Mouse (Mus musculus) lung, embryonic 14.5 days (tissue): ENCODE measurements at regions not wholly inside any gene's neighbourhood (a gene's known extent, or its start where the extent isn't known, plus 50 kb on each side); places are given as distances from the start of the nearest gene placed in this dataset.
A peak's percentile ranks its signal among the peaks of the same experiment; 100 is the strongest.

Source experiments
- ATAC-seq: fragments of 200-750 bp; cut with Nextera tagmentation; 2 replicates; pipeline ENCODE4 v1.8.0; 2017; ENCODE audit warnings: mild to moderate bottlenecking, moderate TSS enrichment, moderate library complexity; ENCODE audit not compliant: insufficient read depth
- DNase-seq: peaks from one replicate; pipeline ENCODE4 v3.0.0-alpha.2; 2015
- H3K27ac ChIP-seq: fragments of 300-500 bp; sonication (generic); 2 replicates; pipeline ENCODE4 v1.5.1; 2014; ENCODE audit warnings: low read depth, mild to moderate bottlenecking, moderate library complexity
- H3K27me3 ChIP-seq: fragments of 300-500 bp; sonication (generic); 2 replicates; pipeline ENCODE4 v1.6.1; 2014; ENCODE audit warnings: low read length, control low read depth; ENCODE audit not compliant: insufficient read depth
- H3K36me3 ChIP-seq: fragments of 300-500 bp; sonication (generic); 2 replicates; pipeline ENCODE4 v1.6.1; 2014; ENCODE audit warnings: control low read depth; ENCODE audit not compliant: insufficient read depth
- H3K4me1 ChIP-seq: fragments of 300-500 bp; sonication (generic); 2 replicates; pipeline ENCODE4 v1.6.1; 2014; ENCODE audit warnings: antibody characterized with exemption, control low read depth; ENCODE audit not compliant: insufficient read depth
- H3K4me2 ChIP-seq: fragments of 300-500 bp; sonication (generic); 2 replicates; pipeline ENCODE4 v1.6.1; 2014; ENCODE audit warnings: mild to moderate bottlenecking
- H3K4me3 ChIP-seq: fragments of 300-500 bp; sonication (generic); 2 replicates; pipeline ENCODE4 v1.5.1; 2014; ENCODE audit warnings: low read depth, low read length
- H3K9ac ChIP-seq: fragments of 300-500 bp; sonication (generic); 2 replicates; pipeline ENCODE4 v1.6.1; 2014
- H3K9me3 ChIP-seq: fragments of 300-500 bp; sonication (generic); 2 replicates; pipeline ENCODE4 v1.6.1; 2016; ENCODE audit warnings: low read depth, low read length, control low read depth
- CTCF ChIP-seq: IDR thresholded peaks from 2 replicates; pipeline ENCODE4 v1.5.1; 2016; ENCODE audit warnings: antibody characterized with exemption, low read depth
- WGBS: fragments of 180-500 bp; shearing (Covaris S2); extraction: QIAGEN DNeasy Blood & Tissue Kit; methylation state at CpG from one replicate; pipeline ENCODE4 v1.1.7; 2014; 5-methylcytosine and 5-hydroxymethylcytosine counted together

DNA sequence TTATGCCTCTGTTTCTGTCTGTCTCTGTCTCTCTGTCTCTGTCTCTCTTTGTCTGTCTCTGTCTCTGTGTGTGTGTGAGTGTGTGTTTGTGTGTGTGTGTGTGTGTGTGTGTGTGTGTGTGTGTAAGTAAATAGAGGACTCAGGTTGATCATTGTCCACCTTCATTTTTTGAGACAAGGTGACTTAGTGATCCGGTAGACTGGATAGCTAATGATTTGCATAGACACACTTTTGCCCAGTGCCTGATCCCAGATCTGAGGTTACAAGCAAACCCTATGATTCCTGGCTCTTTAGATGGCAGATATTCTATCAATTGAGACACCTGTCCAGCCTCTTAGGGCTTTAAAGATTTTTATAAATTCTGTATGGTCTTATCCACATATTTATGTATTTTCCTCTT lies 706.9 kb upstream of the Apob start:
- no peak for TF ChIP-seq CTCF
- H3K36me3 ChIP-seq: no peaks in the 10 kb centered on the region
- no peak overlapping the region for H3K4me2 ChIP-seq
- no peaks in the 10 kb centered on the region for H3K9me3 ChIP-seq
- 64% methylated on average over 1 of the region's 1 CpGs for WGBS
- no peak overlapping the region for H3K4me3 ChIP-seq
- DNase-seq (no peak), ATAC-seq (no peak)
- H3K27ac ChIP-seq: no peak overlapping the region
- H3K27me3 ChIP-seq: no peaks in the 10 kb centered on the region
- H3K4me1 ChIP-seq: no peaks in the 10 kb centered on the region
- H3K9ac ChIP-seq: no peak overlapping the region

GRCm38 (mm10) chr12:7284354-7285036 lies 693.0 kb upstream of the Apob start:
- WGBS: 68% methylated on average over 4 of the region's 4 CpGs
- no peak overlapping the region for H3K27ac ChIP-seq
- H3K4me2 ChIP-seq: no peak overlapping the region
- no peak for TF ChIP-seq CTCF
- DNase-seq (no peak), ATAC-seq (no peak)
- H3K9ac ChIP-seq: no peak overlapping the region
- no peak overlapping the region for H3K4me3 ChIP-seq
- no peaks in the 10 kb centered on the region for H3K36me3 ChIP-seq
- H3K4me1 ChIP-seq: no peaks in the 10 kb centered on the region
- no peaks in the 10 kb centered on the region for H3K27me3 ChIP-seq
- no peaks in the 10 kb centered on the region for H3K9me3 ChIP-seq

- no peak for TF ChIP-seq CTCF
- no peak for DNase-seq
- H3K36me3 ChIP-seq: no peaks in the 10 kb centered on the region
- H3K27ac ChIP-seq: no peak overlapping the region
- H3K4me3 ChIP-seq: no peak overlapping the region
- H3K4me2 ChIP-seq: no peak overlapping the region
- no peaks in the 10 kb centered on the region for H3K27me3 ChIP-seq
- no peaks in the 10 kb centered on the region for H3K4me1 ChIP-seq
- H3K9ac ChIP-seq: no peak overlapping the region
- no peak for ATAC-seq
- WGBS: 58% methylated on average over 2 of the region's 2 CpGs
- H3K9me3 ChIP-seq: no peaks in the 10 kb centered on the region
Measured at GRCm38 (mm10) chr12:7291557-7291956, 685.9 kb upstream of the Apob start.

DNA sequence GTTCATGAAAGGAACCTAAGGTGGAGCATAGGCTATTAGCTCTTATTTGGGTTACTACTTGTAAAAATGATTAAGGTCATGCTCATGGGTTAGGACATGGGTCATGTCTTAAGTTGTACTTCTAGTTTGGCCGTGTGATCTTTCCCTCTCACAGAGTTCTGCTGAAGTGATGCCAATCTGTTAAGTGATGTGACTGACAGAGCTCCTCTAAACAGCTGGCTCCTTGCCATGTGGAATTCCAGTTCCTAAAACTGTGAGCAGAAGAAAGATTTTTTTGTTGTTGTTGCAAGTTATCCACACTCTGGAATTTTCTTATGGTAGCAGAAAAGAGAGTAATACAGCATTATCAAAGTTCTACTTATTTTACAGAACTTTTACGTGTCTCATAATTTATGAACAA lies 680.4 kb upstream of the Apob start:
- TF ChIP-seq CTCF: no peak
- 42% methylated on average over 2 of the region's 2 CpGs for WGBS
- no peak for ATAC-seq

GRCm38 (mm10) chr12:7321453-7321852 lies 656.0 kb upstream of the Apob start:
- DNase-seq (no peak), ATAC-seq (no peak)
- H3K4me1 ChIP-seq: no peaks in the 10 kb centered on the region
- 77% methylated on average over 2 of the region's 2 CpGs for WGBS
- H3K9ac ChIP-seq: no peak overlapping the region
- no peaks in the 10 kb centered on the region for H3K36me3 ChIP-seq
- H3K27me3 ChIP-seq: no peaks in the 10 kb centered on the region
- no peaks in the 10 kb centered on the region for H3K9me3 ChIP-seq
- no peak for TF ChIP-seq CTCF
- H3K4me3 ChIP-seq: no peak overlapping the region
- H3K27ac ChIP-seq: no peak overlapping the region
- H3K4me2 ChIP-seq: no peak overlapping the region

More for the DNA sequence above, 680.4 kb upstream of the Apob start:
- Histone ChIP-seq H3K36me3 (no peaks in the 10 kb centered on the region), H3K4me1 (no peaks in the 10 kb centered on the region), H3K27ac (no peak overlapping the region), H3K4me2 (no peak overlapping the region), H3K9ac (no peak overlapping the region), H3K9me3 (no peaks in the 10 kb centered on the region), H3K27me3 (no peaks in the 10 kb centered on the region), H3K4me3 (no peak overlapping the region)
- DNase-seq: peak; percentile 24

DNA sequence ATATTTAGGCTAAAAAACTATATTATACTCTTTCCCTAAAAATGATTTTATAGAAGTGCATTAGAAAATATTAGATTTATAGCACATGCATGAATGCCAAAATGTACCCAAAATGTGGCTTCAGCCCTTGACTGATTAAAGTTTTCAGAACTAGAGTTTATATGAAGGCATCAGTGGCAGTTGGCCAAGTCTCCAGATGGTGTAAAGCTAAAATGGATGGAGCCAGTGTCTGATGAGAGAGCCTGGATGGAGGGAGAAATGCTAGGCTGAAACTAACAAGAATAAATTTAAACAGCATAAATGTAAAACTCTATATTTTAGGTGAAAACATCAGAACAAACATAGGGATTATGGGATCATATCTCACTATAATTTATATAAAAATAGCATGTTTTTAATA lies 648.8 kb upstream of the Apob start:
- DNase-seq (peak; percentile 56), ATAC-seq (no peak)
- H3K27ac ChIP-seq: no peak overlapping the region
- H3K4me1 ChIP-seq: no peaks in the 10 kb centered on the region
- H3K36me3 ChIP-seq: no peaks in the 10 kb centered on the region
- no peak overlapping the region for H3K4me3 ChIP-seq
- no peaks in the 10 kb centered on the region for H3K27me3 ChIP-seq
- no peak overlapping the region for H3K9ac ChIP-seq
- no peak for TF ChIP-seq CTCF
- H3K9me3 ChIP-seq: no peaks in the 10 kb centered on the region
- H3K4me2 ChIP-seq: no peak overlapping the region
